Mouse (Mus musculus) urinary bladder, adult 2 months (tissue): Measurements from ENCODE around the gene Tspan33. TPM values are rescaled to one million over a fixed set of nuclear protein-coding genes. Genes with fewer than 3 reads are reported as not detected.
"Not testable (repeated sequence)": the region's sequence is repeated elsewhere in the genome, so short reads cannot be mapped to it uniquely, and the experiment has no call there.

ENCODE experiments used
- DNase-seq: peaks from one replicate; pipeline ENCODE4 v3.0.0; 2022; ENCODE audit warnings: low spot score
- polyA plus RNA-seq: library from polyadenylated mRNA; depleted of rRNA; stranded (reverse); fragments of >200 nt; gene quantifications from 2 replicates; pipeline ENCODE4 v1.2.3, GENCODE M21; 2012; rRNA removed

Tspan33 gene
- polyA plus RNA-seq: 2.0 and 2.2 TPM in 2 replicates

- peak; percentile 84 for DNase-seq
Measured at GRCm38 (mm10) chr6:29693953-29694352, at the start of gene Tspan33. Tspan33 (plus strand) TSS chr6:29694222.

GRCm38 (mm10) chr6:29649494-29650169 lies 44.4 kb upstream of the Tspan33 start:
- DNase-seq: peak; percentile 59

- DNase-seq: no peak
Measured at GRCm38 (mm10) chr6:29650170-29650549, 43.9 kb upstream of the Tspan33 start.

GRCm38 (mm10) chr6:29653271-29653670 lies 40.8 kb upstream of the Tspan33 start:
- no peak for DNase-seq

- DNase-seq: no peak
Measured at GRCm38 (mm10) chr6:29658626-29659475, 35.2 kb upstream of the Tspan33 start.

GRCm38 (mm10) chr6:29659964-29660363 lies 34.1 kb upstream of the Tspan33 start:
- DNase-seq: no peak

- DNase-seq: no peak
Measured at GRCm38 (mm10) chr6:29660662-29661307, 33.2 kb upstream of the Tspan33 start.

GRCm38 (mm10) chr6:29667266-29667665 lies 26.8 kb upstream of the Tspan33 start:
- DNase-seq: no peak

GRCm38 (mm10) chr6:29671741-29672140 lies 22.3 kb upstream of the Tspan33 start:
- no peak for DNase-seq

- no peak for DNase-seq
Measured at GRCm38 (mm10) chr6:29672563-29673411, 21.2 kb upstream of the Tspan33 start.

- DNase-seq: no peak
Measured at GRCm38 (mm10) chr6:29673739-29674138, 20.3 kb upstream of the Tspan33 start.

- DNase-seq: not testable (repeated sequence)
Measured at GRCm38 (mm10) chr6:29679947-29680550, 14.0 kb upstream of the Tspan33 start.

GRCm38 (mm10) chr6:29681853-29682252 lies 12.2 kb upstream of the Tspan33 start:
- no peak for DNase-seq

GRCm38 (mm10) chr6:29684686-29685085 lies 9.3 kb upstream of the Tspan33 start:
- no peak for DNase-seq

GRCm38 (mm10) chr6:29685952-29686351 lies 8.1 kb upstream of the Tspan33 start:
- no peak for DNase-seq

GRCm38 (mm10) chr6:29689458-29689857 lies 4.6 kb upstream of the Tspan33 start:
- DNase-seq: no peak

GRCm38 (mm10) chr6:29694375-29695289 lies 610 bp downstream of the Tspan33 start:
- DNase-seq: no peak

GRCm38 (mm10) chr6:29695290-29695674 lies 1.3 kb downstream of the Tspan33 start:
- no peak for DNase-seq

- DNase-seq: no peak
Measured at GRCm38 (mm10) chr6:29695975-29696374, 2.0 kb downstream of the Tspan33 start.

- no peak for DNase-seq
Measured at GRCm38 (mm10) chr6:29697139-29697538, 3.1 kb downstream of the Tspan33 start.
